Mouse (Mus musculus) limb, embryonic 12.5 days (tissue): ENCODE measurements at regions not wholly inside any gene's neighbourhood (a gene's known extent, or its start where the extent isn't known, plus 50 kb on each side); places are given as distances from the start of the nearest gene placed in this dataset.
A peak's percentile ranks its signal among the peaks of the same experiment; 100 is the strongest.

Experiments
- ATAC-seq: fragments of 200-750 bp; cut with Nextera tagmentation; 2 replicates; pipeline ENCODE4 v1.8.0; 2017; ENCODE audit warnings: low read depth, moderate TSS enrichment; ENCODE audit not compliant: insufficient number of reproducible peaks, insufficient read depth, low FRiP score, low TSS enrichment
- H3K27ac ChIP-seq: fragments of 300-500 bp; sonication (generic); 2 replicates; pipeline ENCODE4 v1.5.1; 2016; ENCODE audit warnings: mild to moderate bottlenecking, moderate library complexity
- H3K27me3 ChIP-seq: fragments of 300-500 bp; sonication (generic); 2 replicates; pipeline ENCODE4 v1.6.1; 2016; ENCODE audit warnings: mild to moderate bottlenecking, moderate library complexity
- H3K36me3 ChIP-seq: fragments of 300-500 bp; sonication (generic); 2 replicates; pipeline ENCODE4 v1.6.1; 2016; ENCODE audit warnings: mild to moderate bottlenecking, moderate library complexity
- H3K4me1 ChIP-seq: fragments of 300-500 bp; sonication (generic); replicated peaks from 2 replicates; pipeline ENCODE4 v1.6.1; 2016
- H3K4me2 ChIP-seq: fragments of 300-500 bp; sonication (generic); 2 replicates; pipeline ENCODE4 v1.6.1; 2016; ENCODE audit warnings: mild to moderate bottlenecking, moderate library complexity
- H3K4me3 ChIP-seq: fragments of 300-500 bp; sonication (generic); replicated peaks from 2 replicates; pipeline ENCODE4 v1.5.1; 2016; ENCODE audit warnings: mild to moderate bottlenecking
- H3K9ac ChIP-seq: fragments of 300-500 bp; sonication (generic); replicated peaks from 2 replicates; pipeline ENCODE4 v1.6.1; 2016; ENCODE audit warnings: mild to moderate bottlenecking, moderate library complexity
- H3K9me3 ChIP-seq: fragments of 300-500 bp; sonication (generic); 2 replicates; pipeline ENCODE4 v1.6.1; 2016; ENCODE audit warnings: mild to moderate bottlenecking, moderate library complexity
- WGBS: fragments of 180-500 bp; shearing (Covaris S2); methylation state at CpG from one replicate; pipeline ENCODE4 v1.1.7; 2016; 5-methylcytosine and 5-hydroxymethylcytosine counted together

DNA sequence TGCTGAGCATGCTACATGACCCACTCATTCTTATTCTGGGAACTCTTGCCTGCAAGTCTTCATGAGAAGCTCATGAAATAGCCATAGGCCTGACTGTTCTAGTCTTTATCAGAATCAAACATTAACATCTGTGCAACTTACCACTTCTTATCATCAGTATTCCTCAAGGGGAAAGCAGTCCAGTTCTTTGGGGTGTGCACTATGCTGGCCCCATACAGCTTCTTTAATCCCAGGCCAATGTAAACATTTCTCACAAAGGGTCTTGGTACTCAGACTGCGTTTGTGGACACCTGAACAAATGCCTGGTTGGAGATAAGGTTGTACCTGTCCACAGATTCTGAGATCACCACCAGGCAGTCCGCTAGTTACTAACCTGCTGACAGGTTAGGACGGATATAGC is 51.3 kb downstream of the 3110018I06Rik start:
- WGBS = 85% methylated on average over 3 of the region's 3 CpGs
- H3K9ac ChIP-seq = no peak overlapping the region
- H3K4me2 ChIP-seq = no peak overlapping the region
- H3K4me3 ChIP-seq = no peak overlapping the region
- no peaks in the 10 kb centered on the region for H3K4me1 ChIP-seq
- no peaks in the 10 kb centered on the region for H3K36me3 ChIP-seq
- no peaks in the 10 kb centered on the region for H3K27me3 ChIP-seq
- no peaks in the 10 kb centered on the region for H3K9me3 ChIP-seq
- no peak for ATAC-seq
- H3K27ac ChIP-seq = no peak overlapping the region

GRCm38 (mm10) chr12:107541196-107541595 is 52.8 kb downstream of the 3110018I06Rik start:
- Histone ChIP-seq H3K27me3 (no peaks in the 10 kb centered on the region), H3K9ac (no peak overlapping the region), H3K4me1 (no peaks in the 10 kb centered on the region), H3K36me3 (no peaks in the 10 kb centered on the region), H3K9me3 (no peaks in the 10 kb centered on the region), H3K27ac (no peak overlapping the region), H3K4me3 (no peak overlapping the region), H3K4me2 (no peak overlapping the region)
- 55% methylated on average over 5 of the region's 5 CpGs for WGBS
- ATAC-seq = no peak

DNA sequence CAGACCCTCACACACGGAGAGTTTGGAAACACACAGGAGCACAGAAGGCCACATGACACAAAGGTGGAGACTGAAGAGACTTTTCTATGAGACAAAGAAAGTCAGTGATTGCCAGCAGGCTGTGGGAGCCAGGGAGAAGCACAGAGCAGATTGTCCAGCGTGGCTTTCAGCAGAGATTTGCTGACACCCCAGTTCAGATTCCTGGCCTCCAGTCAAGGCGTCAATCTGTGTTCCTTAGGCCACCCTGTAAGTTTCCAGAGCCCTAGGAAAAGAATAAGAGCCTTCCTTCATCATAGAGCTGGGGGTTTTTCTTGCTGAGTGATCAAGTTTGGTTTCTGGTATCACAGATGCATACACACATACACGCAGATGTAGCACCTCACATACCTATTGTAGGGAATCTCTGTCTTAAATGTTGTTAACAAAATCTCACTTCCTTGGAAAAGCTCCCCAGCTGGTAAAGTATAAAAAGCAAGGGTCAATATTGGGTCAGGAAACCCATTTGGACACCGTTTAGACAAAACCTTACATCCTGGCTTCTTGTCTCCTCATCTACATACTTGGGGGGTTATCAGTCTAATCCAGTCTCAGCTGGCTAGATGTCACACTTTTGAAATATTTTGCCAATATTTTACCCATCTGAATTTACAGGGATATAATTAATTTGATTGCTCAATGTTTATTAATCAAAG is 58.9 kb downstream of the 3110018I06Rik start:
- H3K27ac ChIP-seq = no peak overlapping the region
- peaks cover 5% of the 10 kb centered on the region; the same call in 1 of the 2 replicates for H3K4me1 ChIP-seq
- WGBS = 68% methylated on average over 5 of the region's 5 CpGs
- no peaks in the 10 kb centered on the region for H3K27me3 ChIP-seq
- no peak overlapping the region for H3K9ac ChIP-seq
- no peak overlapping the region for H3K4me2 ChIP-seq
- no peak for ATAC-seq
- no peaks in the 10 kb centered on the region for H3K36me3 ChIP-seq
- no peak overlapping the region for H3K4me3 ChIP-seq
- H3K9me3 ChIP-seq = no peaks in the 10 kb centered on the region

DNA sequence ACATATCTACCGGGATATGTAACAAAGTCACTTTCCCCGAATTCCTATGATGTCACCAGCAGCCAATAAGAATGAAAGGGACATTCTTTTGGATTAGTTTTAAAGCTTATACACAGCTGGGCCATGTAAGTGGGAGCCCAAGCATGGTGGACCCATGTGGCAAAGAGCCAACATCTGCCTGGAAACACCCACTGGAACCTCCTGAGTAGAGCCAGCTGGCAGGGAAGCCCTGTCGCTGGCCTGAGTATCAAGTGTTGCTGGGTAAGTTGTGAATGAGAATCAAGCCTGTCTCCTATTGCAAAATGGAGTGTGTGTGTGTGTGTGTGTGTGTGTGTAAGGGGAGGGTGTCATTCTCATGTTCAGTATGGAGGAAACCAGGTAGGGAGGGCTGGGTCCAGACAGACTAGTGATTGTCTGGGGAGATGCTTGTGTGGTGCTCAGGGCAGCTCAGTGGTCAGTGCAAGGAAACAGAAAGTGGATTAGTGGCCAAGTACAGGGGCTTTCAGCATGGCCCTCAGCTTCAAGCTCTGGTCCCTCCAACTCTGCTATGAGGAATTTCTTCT is 59.5 kb downstream of the 3110018I06Rik start:
- no peak overlapping the region for H3K27ac ChIP-seq
- 67% methylated on average over 3 of the region's 3 CpGs for WGBS
- peak; percentile 82; the same call in 1 of the 2 replicates for ATAC-seq

DNA sequence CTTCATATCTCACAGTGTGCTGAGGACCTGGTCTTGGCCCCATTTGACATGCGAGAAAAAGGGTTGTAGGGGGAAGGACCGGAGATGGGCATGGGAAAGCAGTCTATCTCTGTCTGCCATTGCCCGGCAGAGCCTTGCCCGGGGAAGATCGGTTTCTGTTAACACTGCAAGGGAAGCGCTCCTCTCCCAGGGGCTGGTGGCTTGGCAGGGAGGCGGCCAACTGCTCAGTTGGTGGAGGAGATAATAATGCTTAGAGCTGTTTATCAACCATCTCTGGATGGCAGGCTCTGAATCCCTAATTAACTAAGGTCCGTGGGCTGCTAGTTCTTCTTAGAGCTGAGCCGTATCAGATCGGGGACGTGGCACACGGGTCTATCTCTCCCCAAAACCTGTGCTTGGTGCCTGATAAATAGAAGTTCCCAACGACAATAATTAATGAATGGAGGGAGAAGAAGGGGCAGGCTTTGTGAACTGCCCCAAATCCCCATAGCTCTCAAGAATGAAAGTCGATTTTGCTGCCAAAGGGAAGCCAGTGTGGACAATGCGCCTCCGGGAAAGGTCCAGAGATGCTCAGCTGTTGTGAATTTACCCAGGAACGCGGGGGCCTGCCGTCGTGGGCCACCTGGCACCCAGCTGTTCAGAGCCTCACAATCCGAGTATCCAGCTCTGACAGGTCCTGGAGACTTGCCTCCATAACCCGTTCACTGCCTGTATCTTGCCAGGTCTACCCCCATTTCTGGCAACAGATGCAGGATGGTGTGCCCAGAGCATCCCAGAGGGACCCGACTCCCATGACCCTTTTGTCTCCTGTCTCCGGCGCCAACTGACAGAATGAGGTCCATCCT is 61.2 kb downstream of the 3110018I06Rik start:
- no peak overlapping the region for H3K9ac ChIP-seq
- no peaks in the 10 kb centered on the region for H3K36me3 ChIP-seq
- 68% methylated on average over 25 of the region's 25 CpGs for WGBS
- no peak overlapping the region for H3K4me2 ChIP-seq
- no peak for ATAC-seq
- peaks cover 5% of the 10 kb centered on the region; the same call in 1 of the 2 replicates for H3K4me1 ChIP-seq
- H3K4me3 ChIP-seq = no peak overlapping the region
- H3K9me3 ChIP-seq = no peaks in the 10 kb centered on the region
- H3K27ac ChIP-seq = 0 out of 2 replicates have a peak overlapping the region, but pooled peaks have one; percentile 7
- H3K27me3 ChIP-seq = no peaks in the 10 kb centered on the region

More for the DNA sequence above, 59.5 kb downstream of the 3110018I06Rik start:
- H3K36me3 ChIP-seq = no peaks in the 10 kb centered on the region
- peaks cover 5% of the 10 kb centered on the region; the same call in 1 of the 2 replicates for H3K4me1 ChIP-seq
- no peak overlapping the region for H3K4me2 ChIP-seq
- no peaks in the 10 kb centered on the region for H3K27me3 ChIP-seq
- no peaks in the 10 kb centered on the region for H3K9me3 ChIP-seq
- H3K9ac ChIP-seq = no peak overlapping the region
- H3K4me3 ChIP-seq = no peak overlapping the region

GRCm38 (mm10) chr12:107559191-107559590 is 70.8 kb downstream of the 3110018I06Rik start:
- Histone ChIP-seq H3K27me3 (peaks cover 4% of the 10 kb centered on the region; the same call in 1 of the 2 replicates), H3K4me3 (no peak overlapping the region), H3K27ac (no peak overlapping the region), H3K4me2 (no peak overlapping the region), H3K9ac (no peak overlapping the region), H3K9me3 (no peaks in the 10 kb centered on the region), H3K36me3 (no peaks in the 10 kb centered on the region), H3K4me1 (no peaks in the 10 kb centered on the region)
- WGBS = 93% methylated on average over 4 of the region's 4 CpGs
- no peak for ATAC-seq

DNA sequence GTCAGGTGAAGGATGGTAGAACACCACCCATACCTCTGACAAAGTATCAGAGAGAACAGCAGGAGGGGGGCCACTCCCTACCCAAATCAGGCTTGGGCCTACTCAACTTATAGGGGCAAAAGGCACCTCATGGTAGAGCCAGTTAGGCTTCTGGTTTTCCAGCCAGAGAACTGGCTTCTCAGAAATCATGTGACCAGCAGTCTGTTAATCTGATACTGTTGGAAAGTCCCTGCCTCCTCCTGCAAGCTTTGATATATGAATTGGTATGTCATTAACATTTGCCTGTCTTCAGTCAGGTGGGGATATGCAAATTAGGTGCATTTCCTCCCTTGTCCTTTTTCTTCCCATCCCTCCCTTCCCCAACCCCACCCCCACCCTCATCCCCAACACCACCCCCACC is 71.7 kb downstream of the 3110018I06Rik start:
- H3K9ac ChIP-seq = no peak overlapping the region
- H3K27me3 ChIP-seq = peaks cover 4% of the 10 kb centered on the region; the same call in 1 of the 2 replicates
- no peak for ATAC-seq
- H3K4me3 ChIP-seq = no peak overlapping the region
- H3K4me2 ChIP-seq = no peak overlapping the region
- no peaks in the 10 kb centered on the region for H3K36me3 ChIP-seq
- H3K4me1 ChIP-seq = no peaks in the 10 kb centered on the region
- no peak overlapping the region for H3K27ac ChIP-seq
- H3K9me3 ChIP-seq = no peaks in the 10 kb centered on the region

GRCm38 (mm10) chr12:107572586-107572985 is 84.2 kb downstream of the 3110018I06Rik start:
- 85% methylated on average over 4 of the region's 4 CpGs for WGBS
- Histone ChIP-seq H3K4me1 (no peaks in the 10 kb centered on the region), H3K4me3 (no peak overlapping the region)

GRCm38 (mm10) chr12:107579508-107579907 is 91.1 kb downstream of the 3110018I06Rik start:
- H3K4me3 ChIP-seq = no peak overlapping the region
- H3K36me3 ChIP-seq = no peaks in the 10 kb centered on the region
- no peaks in the 10 kb centered on the region for H3K9me3 ChIP-seq
- no peak overlapping the region for H3K9ac ChIP-seq
- no peak overlapping the region for H3K4me2 ChIP-seq
- no peaks in the 10 kb centered on the region; the same call in 1 of the 2 replicates for H3K27me3 ChIP-seq
- H3K27ac ChIP-seq = no peak overlapping the region
- ATAC-seq = no peak
- WGBS = 23% methylated on average over 5 of the region's 5 CpGs
- H3K4me1 ChIP-seq = peaks cover 9% of the 10 kb centered on the region; the same call in 1 of the 2 replicates

More at GRCm38 (mm10) chr12:107572586-107572985, 84.2 kb downstream of the 3110018I06Rik start:
- Histone ChIP-seq H3K4me2 (no peak overlapping the region), H3K36me3 (no peaks in the 10 kb centered on the region), H3K9ac (no peak overlapping the region), H3K9me3 (no peaks in the 10 kb centered on the region), H3K27me3 (no peaks in the 10 kb centered on the region), H3K27ac (no peak overlapping the region)
- no peak for ATAC-seq

DNA sequence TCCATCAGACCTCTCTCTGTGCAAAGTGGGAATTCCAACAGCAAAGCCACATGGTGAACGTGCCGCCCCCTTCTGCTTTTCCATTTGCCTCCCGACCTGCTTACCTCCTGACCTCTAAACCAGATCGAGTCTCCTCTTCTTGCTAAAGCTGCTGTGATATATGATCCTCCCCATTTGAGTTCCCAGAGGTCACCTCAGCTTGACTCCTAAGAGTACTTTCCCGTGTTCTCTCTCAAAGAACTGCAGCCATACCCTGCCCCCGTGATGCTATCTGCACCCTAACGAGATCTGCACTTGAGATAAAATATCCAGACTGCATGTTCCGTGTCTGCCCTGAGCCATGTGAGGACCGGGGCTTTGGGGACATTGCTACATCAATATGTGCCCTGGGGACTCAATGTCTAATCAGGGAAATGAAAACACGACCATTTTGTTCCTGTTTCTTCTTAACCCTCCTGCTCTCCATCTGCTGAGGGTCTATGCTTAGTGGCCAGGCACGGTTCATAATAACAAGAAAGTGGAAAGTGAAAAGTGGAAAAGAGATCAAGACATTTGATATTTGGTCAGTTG is 94.8 kb downstream of the 3110018I06Rik start:
- ATAC-seq = no peak
- no peak overlapping the region for H3K4me3 ChIP-seq
- H3K9ac ChIP-seq = no peak overlapping the region
- H3K4me1 ChIP-seq = peaks cover 9% of the 10 kb centered on the region; the same call in 1 of the 2 replicates
- H3K27ac ChIP-seq = no peak overlapping the region
- H3K36me3 ChIP-seq = no peaks in the 10 kb centered on the region
- H3K9me3 ChIP-seq = no peaks in the 10 kb centered on the region
- no peak overlapping the region for H3K4me2 ChIP-seq
- no peaks in the 10 kb centered on the region; the same call in 1 of the 2 replicates for H3K27me3 ChIP-seq
- 17% methylated on average over 11 of the region's 11 CpGs for WGBS
